Mouse (Mus musculus) CH12.LX (cell line): Measurements from ENCODE around the gene Grin2c. TPM values are rescaled to one million over a fixed set of nuclear protein-coding genes. Genes with fewer than 3 reads are reported as not detected.

Source experiments
- DNase-seq: peaks from one replicate; pipeline ENCODE4 v3.0.0-alpha.2; 2013; ENCODE audit errors: extremely low read depth
- H3K27ac ChIP-seq: 2 replicates; pipeline ENCODE4 v1.5.1; 2012; ENCODE audit warnings: low read depth, mild to moderate bottlenecking, control low read depth, moderate library complexity; ENCODE audit not compliant: insufficient read depth
- H3K27me3 ChIP-seq: replicated peaks from 2 replicates; pipeline ENCODE3; 2012; ENCODE audit warnings: inconsistent platforms
- H3K36me3 ChIP-seq, 2 experiments: replicated peaks in 1 of 2; 2 replicates each; pipeline versions ENCODE3 to v1.6.1; 2012; ENCODE audit warnings: inconsistent platforms in 1 of 2, low read length in 1 of 2, mild to moderate bottlenecking in 1 of 2, mixed read lengths in 1 of 2, moderate library complexity in 1 of 2; ENCODE audit not compliant: control insufficient read depth in 1 of 2, insufficient read depth in 1 of 2
- H3K4me1 ChIP-seq, 2 experiments: 2 replicates each; pipeline ENCODE4 v1.6.1; 2012; ENCODE audit warnings: inconsistent platforms in 1 of 2, moderate library complexity in 1 of 2; ENCODE audit not compliant: insufficient read depth in 2 of 2, control insufficient read depth in 1 of 2
- H3K4me2 ChIP-seq: 2 replicates; pipeline ENCODE4 v1.6.1; 2012; ENCODE audit warnings: low read depth, mild to moderate bottlenecking, control low read depth; ENCODE audit not compliant: poor library complexity, insufficient read depth, severe bottlenecking
- H3K4me3 ChIP-seq, 3 experiments: fragments of 150-350 bp in 1 of 3; sonication (generic) in 1 of 3; replicated peaks in 1 of 3; 2 replicates each; pipeline versions ENCODE3 to v1.5.1; 2011 to 2012; ENCODE audit warnings: low read depth in 2 of 3, low read length in 2 of 3, mild to moderate bottlenecking in 2 of 3, moderate library complexity in 2 of 3, control low read depth in 1 of 3, improper control_type of control experiment in 1 of 3, inconsistent platforms in 1 of 3, mixed read lengths in 1 of 3; ENCODE audit not compliant: poor library complexity in 1 of 3
- H3K79me2 ChIP-seq: replicated peaks from 2 replicates; pipeline ENCODE4 v1.6.1; 2012; ENCODE audit warnings: mild to moderate bottlenecking, moderate library complexity; ENCODE audit not compliant: control insufficient read depth, poor library complexity, insufficient read depth, severe bottlenecking; ENCODE audit errors: extremely low read depth
- H3K9ac ChIP-seq: 2 replicates; pipeline ENCODE4 v1.6.1; 2012; ENCODE audit warnings: low read depth, mild to moderate bottlenecking, control low read depth, moderate library complexity; ENCODE audit not compliant: insufficient read depth
- H3K9me3 ChIP-seq: replicated peaks from 2 replicates; pipeline ENCODE3; 2012; ENCODE audit warnings: low read length, inconsistent platforms, mixed read lengths
- BHLHE40 ChIP-seq: IDR thresholded peaks from 2 replicates; pipeline ENCODE4 v1.6.1; 2011; ENCODE audit warnings: mild to moderate bottlenecking, low read depth, low read length, improper control_type of control experiment
- CHD1 ChIP-seq: IDR thresholded peaks from 2 replicates; pipeline ENCODE4 v1.6.1; 2012; ENCODE audit warnings: low read depth, low read length, improper control_type of control experiment, inconsistent platforms
- CHD2 ChIP-seq: IDR thresholded peaks from 2 replicates; pipeline ENCODE4 v1.6.1; 2011; ENCODE audit warnings: low read length, improper control_type of control experiment
- GABPA ChIP-seq: IDR thresholded peaks from 2 replicates; pipeline ENCODE4 v1.6.1; 2012; ENCODE audit warnings: low read depth, low read length, improper control_type of control experiment, inconsistent platforms; ENCODE audit not compliant: insufficient replicate concordance
- HCFC1 ChIP-seq: IDR thresholded peaks from 2 replicates; pipeline ENCODE4 v1.6.1; 2012; ENCODE audit warnings: low read depth, mild to moderate bottlenecking, inconsistent platforms, low read length, improper control_type of control experiment
- MAFK ChIP-seq: IDR thresholded peaks from 2 replicates; pipeline ENCODE4 v1.6.1; 2011; ENCODE audit warnings: low read length, improper control_type of control experiment; ENCODE audit not compliant: insufficient replicate concordance
- MAZ ChIP-seq: IDR thresholded peaks from 2 replicates; pipeline ENCODE4 v1.6.1; 2012; ENCODE audit warnings: low read depth, mild to moderate bottlenecking, inconsistent platforms, low read length, improper control_type of control experiment, moderate library complexity
- MXI1 ChIP-seq: IDR thresholded peaks from 2 replicates; pipeline ENCODE4 v1.6.1; 2011; ENCODE audit warnings: mild to moderate bottlenecking, low read depth, low read length, improper control_type of control experiment
- NELFE ChIP-seq: IDR thresholded peaks from 2 replicates; pipeline ENCODE4 v1.6.1; 2011; ENCODE audit warnings: low read depth, low read length, improper control_type of control experiment
- NRF1 ChIP-seq: IDR thresholded peaks from 2 replicates; pipeline ENCODE4 v1.6.1; 2014; ENCODE audit warnings: low read depth, mild to moderate bottlenecking, inconsistent platforms, low read length, improper control_type of control experiment, moderate library complexity
- PAX5 ChIP-seq: IDR thresholded peaks from 2 replicates; pipeline ENCODE4 v1.6.1; 2012; ENCODE audit warnings: low read length, inconsistent platforms, mixed read lengths
- POLR2A ChIP-seq: IDR thresholded peaks from 2 replicates; pipeline ENCODE4 v1.6.1; 2011; ENCODE audit warnings: low read depth, mild to moderate bottlenecking, improper control_type of control experiment, low read length
- RAD21 ChIP-seq: IDR thresholded peaks from 2 replicates; pipeline ENCODE4 v1.6.1; 2011; ENCODE audit warnings: low read depth, mild to moderate bottlenecking, low read length, improper control_type of control experiment, moderate library complexity
- RCOR1 ChIP-seq: conservative IDR thresholded peaks from 2 replicates; pipeline ENCODE4 v1.6.1; 2012; ENCODE audit warnings: low read depth, mild to moderate bottlenecking, inconsistent platforms, low read length, improper control_type of control experiment
- SIN3A ChIP-seq: IDR thresholded peaks from 2 replicates; pipeline ENCODE4 v1.6.1; 2012; ENCODE audit warnings: low read length, improper control_type of control experiment, inconsistent platforms
- USF1 ChIP-seq: IDR thresholded peaks from 2 replicates; pipeline ENCODE4 v1.6.1; 2014; ENCODE audit warnings: low read depth, mild to moderate bottlenecking, inconsistent platforms, low read length, improper control_type of control experiment
- USF2 ChIP-seq: conservative IDR thresholded peaks from 2 replicates; pipeline ENCODE4 v1.6.1; 2011; ENCODE audit warnings: low read depth, low read length, improper control_type of control experiment
- ZC3H11A ChIP-seq: IDR thresholded peaks from 2 replicates; pipeline ENCODE4 v1.6.1; 2012; ENCODE audit warnings: low read depth, mild to moderate bottlenecking, inconsistent platforms, low read length, improper control_type of control experiment
- ZKSCAN1 ChIP-seq: IDR thresholded peaks from 2 replicates; pipeline ENCODE4 v1.6.1; 2012; ENCODE audit warnings: low read depth, inconsistent platforms, low read length, improper control_type of control experiment, borderline replicate concordance
- dilution Hi-C: fragments of 300-500 bp; cut with MboI; formaldehyde crosslinking; loops from 2 replicates; pipeline ENCODE4 v1.14.3; 2020; ENCODE audit warnings: low sequenced_read_pairs; ENCODE audit not compliant: extremely low pct_unique_long_range_greater_than_20kb, extremely low pct_ligation_motif_present
- in situ Hi-C: fragments of 300-500 bp; cut with MboI; formaldehyde crosslinking; loops from 3 replicates; pipeline ENCODE4 v1.14.3; 2019; ENCODE audit warnings: low sequenced_read_pairs, low pct_ligation_motif_present, low pct_unique_long_range_greater_than_20kb, mixed read lengths
- polyA plus RNA-seq: library from polyadenylated mRNA; unstranded; fragments of >175 nt; gene quantifications from 2 replicates; pipeline ENCODE4 v1.2.1, GENCODE M21; 2012; ENCODE audit warnings: low read depth; ENCODE audit not compliant: insufficient read length
- total RNA-seq, 2 experiments: library from RNA; depleted of rRNA; stranded (reverse); fragments of 300-350 nt in 1 of 2; fragments of >200 nt in 1 of 2; gene quantifications; 2 replicates each; pipeline ENCODE4 v1.2.3; 2012 to 2014

Gene Grin2c
- total and polyA plus RNA-seq, 3 experiments, result 0.04 TPM; not detected in 2

- H3K79me2 ChIP-seq, result no peaks in the 10 kb centered on the region
- H3K4me3 ChIP-seq, result no peak overlapping the region
- DNase-seq, result no peak
- no peak overlapping the region for H3K27ac ChIP-seq
- in situ Hi-C loops, result no loop called here
- peaks cover 0 to 4% of the 10 kb centered on the region in 2 experiments for H3K36me3 ChIP-seq
- H3K27me3 ChIP-seq, result peaks cover 6% of the 10 kb centered on the region
- H3K4me2 ChIP-seq, result no peak overlapping the region
- H3K9me3 ChIP-seq, result no peaks in the 10 kb centered on the region
- dilution Hi-C loops, result no loop called here
- TF ChIP-seq RCOR1 (no peak), ZC3H11A (no peak), GABPA (no peak), BHLHE40 (no peak), MAFK (no peak), RAD21 (no peak), PAX5 (no peak), MXI1 (no peak), USF1 (no peak), ZKSCAN1 (no peak), CHD2 (no peak), NRF1 (no peak), NELFE (no peak), USF2 (no peak)
- no peak overlapping the region for H3K9ac ChIP-seq
- peaks cover 0 to 6% of the 10 kb centered on the region in 2 experiments; a peak in 2 of 4 replicates for H3K4me1 ChIP-seq
These were observed 19.4 kb upstream of the Grin2c start for GRCm38 (mm10) chr11:115286201-115286993.

GRCm38 (mm10) chr11:115285282-115285681, 18.2 kb upstream of the Grin2c start:
- Histone ChIP-seq H3K4me2 (no peak overlapping the region), H3K27ac (no peak overlapping the region), H3K79me2 (no peaks in the 10 kb centered on the region), H3K4me1 (peaks cover 0 to 8% of the 10 kb centered on the region in 2 experiments; a peak in 2 of 4 replicates), H3K27me3 (peaks cover 2% of the 10 kb centered on the region), H3K4me3 (no peak overlapping the region), H3K9me3 (no peaks in the 10 kb centered on the region), H3K9ac (no peak overlapping the region), H3K36me3 (peaks cover 0 to 7% of the 10 kb centered on the region in 2 experiments)
- dilution Hi-C loops, result no loop called here
- in situ Hi-C loops, result no loop called here
- DNase-seq, result no peak
- TF ChIP-seq CHD2 (no peak), RCOR1 (no peak), ZKSCAN1 (no peak), MAZ (no peak), SIN3A (no peak), NELFE (no peak), USF1 (no peak), BHLHE40 (no peak), HCFC1 (no peak), POLR2A (no peak), ZC3H11A (no peak), CHD1 (no peak)
